Mouse (Mus musculus) heart, adult 9 months (tissue): ENCODE measurements around the gene Tmem63c.

Experiments
- DNase-seq, 2 experiments: peaks; one replicate each; pipeline ENCODE4 v3.0.0; 2022; ENCODE audit warnings: low spot score in 2 of 2

Tmem63c gene

DNA sequence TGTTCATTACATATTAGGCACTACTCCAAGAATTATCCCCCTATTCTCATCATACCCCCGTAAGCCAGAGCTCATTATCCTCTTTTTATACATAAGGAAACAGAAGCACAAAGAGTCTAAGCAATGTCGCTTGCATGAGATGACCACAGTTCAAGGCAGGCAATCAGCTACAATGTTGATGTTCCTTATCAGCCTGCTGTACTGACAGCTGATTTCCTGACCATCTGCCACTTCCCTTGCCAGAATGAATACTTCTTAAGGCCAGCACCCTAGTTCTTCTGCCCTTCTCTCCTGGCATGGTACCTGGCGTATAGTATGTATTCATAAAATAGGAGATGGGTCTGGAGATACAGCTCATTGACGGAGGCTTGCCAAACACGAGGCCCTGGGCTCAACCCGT lies 111.1 kb downstream of the Tmem63c start:
- DNase-seq: no peak

- no peak for DNase-seq
Observed at GRCm38 (mm10) chr12:87132784-87133183, 111.6 kb downstream of the Tmem63c start.

DNA sequence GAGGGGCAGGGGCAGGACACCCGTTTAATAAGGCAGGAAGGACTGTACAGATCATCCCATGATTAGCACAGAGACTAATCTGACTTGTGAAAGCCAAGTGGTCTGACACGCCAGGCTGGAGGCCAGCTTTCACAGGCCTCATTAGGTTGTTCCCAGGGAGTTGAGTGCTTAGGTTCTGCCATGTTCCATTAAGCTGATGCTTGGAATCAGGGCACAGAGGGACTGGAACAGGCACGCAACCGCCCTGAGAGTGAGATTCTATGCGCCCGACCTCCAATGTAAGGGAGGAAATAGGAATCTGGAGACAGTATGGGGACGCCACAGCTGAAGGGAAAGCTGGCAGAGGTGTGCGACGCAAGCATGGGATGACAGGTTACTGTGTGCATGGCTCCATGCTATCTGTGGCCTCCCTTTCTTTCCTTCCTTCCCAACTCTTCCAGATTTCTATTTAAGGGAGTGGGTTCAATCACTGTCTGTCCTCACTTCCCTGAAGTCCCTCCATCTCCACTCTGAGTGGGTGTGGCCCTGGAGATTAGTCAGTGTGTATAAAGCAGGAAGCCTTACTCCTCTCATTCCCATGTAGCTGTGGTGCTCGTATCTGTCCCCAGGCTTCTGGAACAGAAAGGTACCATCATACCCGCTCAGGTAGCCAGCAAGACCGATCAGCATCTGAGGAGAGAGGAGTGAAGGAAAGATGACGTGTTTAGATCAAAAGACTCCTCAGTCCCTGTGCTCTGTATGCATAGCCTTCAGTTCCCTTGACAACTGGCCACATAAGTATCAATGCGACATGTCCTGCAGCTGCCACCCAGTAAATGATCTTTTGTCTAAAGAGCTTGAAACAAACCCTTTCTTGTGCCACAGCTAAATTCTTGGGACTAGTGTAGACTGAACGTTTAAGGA lies 116.5 kb downstream of the Tmem63c start:
- DNase-seq: no peak

DNA sequence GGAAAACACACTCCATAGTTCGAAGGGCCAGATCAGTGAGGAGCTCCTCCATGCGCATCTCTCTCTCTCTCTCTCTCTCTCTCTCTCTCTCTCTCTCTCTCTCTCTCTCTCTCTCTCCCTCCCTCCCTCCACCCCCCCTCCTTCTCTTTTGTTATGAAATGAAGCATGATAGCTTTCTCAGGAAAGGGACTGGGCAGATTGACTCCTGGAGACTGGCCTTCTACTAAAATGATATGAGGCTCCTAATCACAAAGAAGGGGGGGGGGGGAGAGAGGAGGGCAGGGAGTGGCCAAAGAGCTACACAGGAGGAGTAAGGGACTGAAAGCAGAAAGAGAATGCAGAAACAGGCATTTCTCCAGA lies 117.2 kb downstream of the Tmem63c start:
- no peak for DNase-seq

DNA sequence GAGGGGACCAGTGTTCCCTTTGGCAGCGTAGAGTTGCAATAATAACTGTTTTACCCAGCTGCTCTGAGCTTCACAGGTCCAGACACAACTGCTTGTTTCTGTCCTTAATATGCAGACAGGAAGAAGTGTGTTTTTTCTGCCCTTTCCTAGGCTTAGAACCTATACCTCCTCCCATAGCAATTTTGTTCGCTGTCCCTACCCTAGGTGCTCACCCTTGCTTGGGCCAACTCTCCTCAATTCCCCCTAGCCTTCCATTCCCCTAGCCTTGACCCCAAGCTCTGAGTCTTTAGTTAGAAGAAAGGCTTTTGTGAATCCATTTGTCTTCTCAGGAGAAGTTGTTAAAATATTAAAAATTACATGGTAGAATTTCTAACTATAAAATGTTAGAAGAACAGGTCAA lies 117.6 kb downstream of the Tmem63c start:
- no peak for DNase-seq
